Mouse (Mus musculus) c-Kit-positive CD71-positive TER-119-negative erythroid progenitor cells, embryonic 14.5 days (primary cell): ENCODE results near the gene Slc7a15.
"Not testable (repeated sequence)": the region's sequence is repeated elsewhere in the genome, so short reads cannot be mapped to it uniquely, and the experiment has no call there.

Source experiments
- DNase-seq: peaks from one replicate; pipeline ENCODE4 v3.0.0-alpha.2; 2013; ENCODE audit warnings: low read depth

Slc7a15 gene

DNA sequence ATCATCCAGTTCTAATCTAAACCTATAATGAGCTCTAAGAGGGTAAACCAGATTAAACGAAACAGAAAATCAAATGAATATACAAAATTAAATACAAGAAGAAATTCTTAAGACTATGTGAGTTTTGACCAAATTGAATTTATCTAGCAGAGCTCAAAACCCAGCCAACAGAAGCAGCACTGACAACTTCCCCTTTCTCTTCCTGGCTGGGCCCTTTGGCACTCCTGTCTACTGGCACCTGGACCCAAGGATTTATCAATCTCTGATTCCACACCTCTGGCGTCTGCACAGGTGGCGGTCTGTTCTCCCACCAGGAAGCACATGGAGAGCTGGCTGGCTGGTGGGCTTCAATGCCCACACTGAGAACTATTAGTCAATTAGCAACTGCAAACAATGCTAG lies 39.0 kb downstream of the Slc7a15 start:
- not testable (repeated sequence) for DNase-seq

DNA sequence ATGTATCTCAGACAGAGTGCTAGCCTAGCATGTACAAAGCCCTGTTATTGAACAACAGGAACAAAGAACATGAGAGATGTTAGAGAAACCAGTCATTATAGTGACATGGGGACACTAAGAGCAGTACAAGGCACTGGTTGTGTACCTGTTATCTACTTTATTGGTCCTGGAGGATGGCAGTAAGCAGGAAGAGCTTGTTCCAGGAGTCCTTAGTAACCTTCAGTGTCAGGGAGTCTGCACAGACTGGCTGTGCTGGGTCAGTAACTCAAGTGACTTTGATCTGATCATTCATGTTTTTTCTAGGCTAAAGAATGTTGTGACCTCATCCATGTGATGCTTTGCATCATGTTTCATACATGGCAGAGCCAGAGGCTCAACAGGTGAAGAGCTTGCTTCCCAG lies 42.7 kb downstream of the Slc7a15 start:
- DNase-seq = no peak

DNA sequence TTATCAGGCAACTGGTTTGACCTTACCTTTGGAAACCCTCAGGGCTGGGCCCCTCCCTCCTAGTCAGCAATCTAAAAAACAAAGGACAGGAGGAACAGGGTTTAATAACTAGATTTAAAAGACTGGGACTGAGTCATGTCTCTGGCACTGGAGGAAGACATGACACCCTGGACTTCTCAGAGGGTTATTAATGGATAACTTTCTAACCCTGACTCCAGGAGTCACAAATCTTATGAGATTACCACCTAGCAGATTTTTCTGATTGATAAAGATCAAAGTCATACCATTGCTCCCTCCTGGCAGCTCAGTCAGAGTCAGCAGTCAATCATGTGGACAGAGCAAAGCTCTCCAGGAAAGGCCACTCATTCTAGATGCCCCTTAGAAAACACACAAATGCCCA lies 43.4 kb downstream of the Slc7a15 start:
- DNase-seq = no peak

DNA sequence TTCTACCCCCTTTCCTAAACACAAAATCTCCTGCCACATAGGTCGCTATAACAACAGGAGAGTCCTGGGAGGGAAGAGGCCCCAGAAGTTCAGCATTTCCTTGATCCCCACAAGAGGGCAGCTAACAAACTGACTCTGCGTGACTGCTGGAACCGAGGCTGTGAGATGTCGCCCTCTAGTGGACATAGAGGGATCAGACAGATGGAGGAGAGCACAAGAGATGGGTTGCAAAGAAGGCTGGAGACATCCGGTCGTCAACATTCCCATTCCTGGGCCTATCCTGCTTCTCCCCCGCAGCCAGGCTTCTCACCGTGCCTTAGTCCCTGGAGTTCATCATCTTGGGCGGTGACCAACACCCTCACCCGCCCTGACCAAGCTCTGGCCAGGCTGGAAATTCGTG lies 51.5 kb downstream of the Slc7a15 start:
- peak; percentile 68 for DNase-seq

DNA sequence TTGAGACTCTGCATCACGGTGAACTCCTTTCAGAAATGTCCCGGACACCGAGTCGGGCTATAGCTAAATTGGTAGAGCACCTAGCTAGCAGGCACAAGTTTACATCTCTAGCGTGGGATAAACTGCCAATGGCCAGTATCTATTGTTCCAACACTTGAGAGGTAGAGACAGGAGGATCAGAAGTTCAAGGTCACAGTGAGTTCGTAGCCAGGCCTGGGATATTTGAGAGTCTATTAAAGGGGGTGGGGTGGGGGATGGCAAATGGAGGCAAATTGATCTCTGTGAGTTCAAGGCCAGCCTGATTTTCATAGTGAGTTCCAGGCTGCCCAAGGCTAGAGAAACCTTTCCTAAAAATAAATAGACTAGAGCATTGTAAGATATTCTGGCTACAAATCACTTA lies 52.1 kb downstream of the Slc7a15 start:
- no peak for DNase-seq

DNA sequence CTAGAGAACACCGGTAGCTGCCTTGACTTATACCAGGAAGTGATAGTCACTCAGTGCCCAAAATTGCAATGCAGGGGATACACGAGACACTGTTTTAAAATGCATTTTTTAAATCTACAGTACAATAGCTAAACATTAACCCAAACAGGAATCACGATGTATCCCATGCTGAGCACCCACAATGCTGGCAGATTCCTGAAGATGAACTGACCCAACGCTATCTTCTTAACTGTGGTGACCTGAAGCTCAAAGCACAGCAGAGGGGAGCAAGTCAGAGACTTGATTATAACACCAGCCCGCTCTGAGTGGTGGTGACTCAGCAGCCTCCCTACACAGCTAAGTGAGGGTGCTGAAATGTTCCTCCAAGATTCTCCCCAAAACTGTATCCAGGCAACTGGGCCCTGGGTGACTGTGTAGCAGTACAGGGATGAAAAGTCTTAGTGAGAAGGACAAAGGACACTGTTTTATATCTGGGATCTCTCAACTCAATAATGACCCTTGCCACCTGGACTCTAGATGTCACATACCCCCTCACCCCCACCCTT lies 53.7 kb downstream of the Slc7a15 start:
- DNase-seq = no peak

DNA sequence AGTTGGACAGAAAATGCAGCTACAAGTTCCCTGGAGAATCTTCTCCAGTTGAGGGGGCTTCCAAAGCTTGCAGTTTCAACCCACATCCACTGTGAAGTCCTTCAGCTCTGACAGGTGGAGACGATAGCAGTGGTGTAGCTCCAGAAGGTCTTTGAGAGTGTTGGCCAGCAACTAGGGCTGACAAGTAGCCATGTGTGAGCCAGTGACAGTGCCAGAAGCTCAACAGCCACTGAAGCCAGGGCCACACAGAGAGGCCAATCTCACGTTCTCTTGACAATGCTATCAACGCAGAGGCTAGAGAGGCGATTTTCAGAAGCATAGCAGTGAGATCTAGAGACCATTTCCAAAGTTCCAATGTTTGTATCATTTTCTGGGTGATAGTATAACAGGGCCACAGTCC lies 56.5 kb downstream of the Slc7a15 start:
- DNase-seq = no peak

DNA sequence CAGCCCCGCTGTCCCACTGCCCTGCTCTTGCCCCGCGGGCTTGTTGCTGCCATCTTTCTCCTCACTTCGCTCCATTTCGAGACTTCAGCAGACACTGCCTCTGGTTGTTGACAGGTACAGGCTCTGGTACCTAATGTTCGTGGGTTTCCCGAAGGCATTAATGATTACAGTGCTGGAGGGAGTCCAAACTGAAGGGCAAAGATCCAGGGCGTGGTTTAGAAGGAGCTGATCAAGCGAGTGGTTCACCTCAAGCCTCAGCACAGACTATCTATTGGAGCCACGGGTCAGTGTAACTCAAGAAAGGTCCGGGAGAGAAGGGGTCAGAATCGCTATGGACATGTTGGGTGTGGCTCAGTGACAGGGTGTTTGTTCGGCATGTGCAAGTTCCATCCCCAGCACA lies 59.4 kb downstream of the Slc7a15 start:
- no peak for DNase-seq

DNA sequence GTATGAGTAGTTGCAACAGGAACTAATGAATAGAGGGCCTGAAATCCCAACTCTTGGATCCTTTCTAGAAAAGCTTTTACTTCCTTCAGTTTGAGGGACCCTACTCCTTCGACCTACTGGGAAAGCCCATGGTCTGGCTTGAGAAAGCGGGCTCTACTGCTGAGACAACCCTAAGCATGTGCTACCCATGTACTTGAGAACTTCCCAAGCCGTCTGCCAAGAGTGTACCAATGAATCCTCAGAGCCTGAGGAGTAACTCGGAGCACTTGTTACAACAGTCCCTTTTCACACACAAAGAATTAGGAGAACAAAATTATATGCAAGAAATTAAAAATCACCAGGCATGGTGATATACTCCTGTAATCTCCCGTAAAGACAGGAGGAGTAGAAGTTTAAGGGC lies 61.6 kb downstream of the Slc7a15 start:
- no peak for DNase-seq

DNA sequence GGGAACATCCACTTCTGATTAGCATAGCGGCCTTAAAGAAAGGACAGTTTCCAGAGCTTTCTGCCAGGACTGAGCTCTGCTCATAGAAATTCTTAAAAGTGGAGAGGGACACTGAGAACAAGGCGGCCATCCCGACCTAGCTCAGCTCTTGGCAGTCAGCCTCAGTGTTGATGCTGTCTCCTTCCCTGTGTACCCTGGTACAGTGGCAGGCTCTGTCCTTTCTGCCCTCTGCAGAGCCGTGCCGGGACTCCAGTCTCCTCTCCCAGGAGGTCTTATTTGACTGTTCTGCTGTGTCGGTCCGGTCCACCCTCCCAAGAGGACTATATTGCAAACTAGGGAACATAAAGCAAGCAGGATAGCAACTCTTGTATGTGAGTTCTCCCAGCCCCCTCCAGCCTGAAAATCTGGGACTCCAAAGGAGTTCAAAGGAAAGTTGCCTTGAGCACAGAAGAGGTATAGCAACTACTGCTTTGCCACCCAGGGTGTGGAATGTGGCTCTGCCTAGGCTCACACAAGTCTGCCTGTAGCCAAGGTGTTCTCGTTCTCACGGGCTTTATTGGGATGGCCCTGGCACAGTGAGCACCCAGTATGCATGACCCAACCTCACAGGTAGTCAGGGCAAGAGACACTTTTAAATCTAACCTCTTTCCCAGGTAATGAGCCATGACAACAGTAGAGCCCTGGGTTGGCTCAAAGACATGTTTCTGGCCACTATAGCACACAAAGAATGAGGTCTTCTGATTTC lies 62.5 kb downstream of the Slc7a15 start:
- DNase-seq = no peak

DNA sequence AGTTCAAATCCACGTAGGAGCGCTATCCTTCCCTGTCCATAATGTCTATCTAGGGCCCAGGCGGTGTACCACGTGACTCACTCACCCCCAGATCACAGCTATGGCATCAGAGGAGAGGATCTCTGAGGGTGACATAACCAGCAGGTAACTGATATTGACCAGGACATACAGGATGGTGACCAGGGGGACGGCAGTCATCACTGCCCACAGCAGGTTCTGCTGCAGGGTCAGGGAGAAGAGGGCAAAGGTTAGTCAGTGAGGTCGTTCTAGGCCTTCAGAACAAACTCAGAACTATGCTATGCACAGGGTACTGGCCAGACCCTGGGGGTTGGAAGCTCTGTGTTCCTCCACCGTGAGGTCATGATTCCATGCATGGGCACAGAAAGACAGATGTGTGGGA lies 63.3 kb downstream of the Slc7a15 start:
- DNase-seq = no peak

DNA sequence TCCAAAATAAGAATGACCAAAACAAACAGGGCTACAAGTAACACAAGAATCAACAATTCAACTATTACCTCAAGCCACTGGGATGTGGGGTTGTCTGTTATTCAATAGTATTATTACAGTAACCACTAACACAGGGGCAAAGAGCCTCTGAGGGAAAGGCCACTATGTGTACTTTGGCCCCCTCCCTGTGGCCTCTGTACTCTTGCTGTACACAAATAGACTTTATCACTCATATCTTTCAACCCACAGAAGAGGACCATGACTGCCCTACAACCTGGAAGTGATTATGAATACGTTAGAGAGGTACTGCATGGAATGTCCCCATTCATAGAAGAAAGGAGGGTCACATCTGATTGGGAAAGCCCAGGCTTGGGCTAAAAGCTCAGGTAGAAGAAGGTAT lies 64.0 kb downstream of the Slc7a15 start:
- DNase-seq = no peak

DNA sequence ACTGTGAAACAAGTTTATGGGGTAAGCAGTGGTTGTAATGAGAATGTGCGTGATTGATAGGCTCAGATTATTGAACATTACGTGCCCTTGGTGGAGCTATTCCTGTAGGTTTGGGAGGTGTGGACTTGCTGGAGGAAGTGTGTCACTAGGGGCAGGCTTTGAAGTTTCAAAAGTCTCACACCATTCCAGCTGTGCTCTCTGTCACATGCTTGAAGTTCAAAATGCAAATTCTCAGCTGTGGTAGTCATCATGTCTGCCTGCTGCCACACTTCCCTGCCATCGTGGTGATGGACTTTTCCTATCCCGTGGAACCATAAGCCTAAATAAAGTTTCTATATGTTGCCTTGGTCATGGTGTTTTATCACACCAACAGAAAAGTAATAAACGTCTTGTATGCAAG lies 71.1 kb downstream of the Slc7a15 start:
- DNase-seq = no peak

DNA sequence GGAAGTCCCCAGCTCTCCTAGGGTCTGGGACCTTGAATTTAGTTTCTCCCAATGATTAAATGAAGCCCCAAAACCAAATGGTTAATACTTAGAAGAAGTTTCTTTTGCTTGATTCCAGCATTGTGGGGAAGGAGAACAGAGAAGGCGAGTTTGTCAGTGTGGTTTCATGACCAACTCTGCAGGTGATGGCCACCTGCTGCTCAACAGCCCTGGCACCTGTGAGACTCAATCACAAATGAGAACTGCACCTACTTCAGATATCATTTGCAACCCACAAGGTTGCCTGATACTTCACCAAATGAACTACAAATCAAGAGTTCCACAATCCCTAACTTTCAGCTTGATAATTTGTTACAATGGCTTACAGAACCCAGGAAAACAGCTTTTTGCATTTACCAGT lies 71.7 kb downstream of the Slc7a15 start:
- no peak for DNase-seq

DNA sequence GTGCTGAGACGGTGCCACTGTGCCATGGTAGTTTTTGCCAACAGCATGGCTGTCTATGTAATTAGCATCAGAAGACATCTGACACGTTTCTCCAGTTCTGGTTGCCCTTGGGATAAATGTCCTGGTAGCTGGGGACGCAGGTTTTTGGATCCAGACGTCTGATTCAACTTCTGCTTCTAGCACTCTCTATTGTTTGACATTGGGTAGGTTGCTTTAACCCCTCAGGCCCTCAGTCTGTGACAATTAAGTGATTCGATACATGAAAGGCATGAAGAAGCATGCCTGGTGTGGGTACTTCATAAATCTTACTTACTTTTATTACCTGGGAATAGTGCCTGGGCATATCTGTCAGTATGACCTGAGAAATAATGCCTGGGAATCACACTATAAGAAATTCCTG lies 74.8 kb downstream of the Slc7a15 start:
- no peak for DNase-seq

DNA sequence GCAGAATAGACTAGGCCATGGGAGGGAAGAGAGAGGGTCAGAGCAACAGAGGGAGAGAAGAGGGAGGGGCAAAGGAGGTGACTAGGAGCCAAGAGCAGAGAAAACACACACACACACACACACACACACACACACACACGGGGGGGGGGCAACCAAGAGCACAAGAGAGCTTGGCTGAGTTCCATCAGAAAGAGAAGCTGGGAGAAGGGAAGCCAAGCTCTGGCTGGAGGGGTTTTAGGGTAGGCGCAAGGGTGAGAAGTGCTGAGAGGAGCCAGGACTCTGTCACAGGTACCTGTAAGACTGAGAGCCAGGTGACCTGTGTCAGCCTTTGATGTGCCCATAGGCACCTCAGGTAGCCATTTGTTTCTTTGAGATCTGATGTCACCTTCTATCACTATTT lies 76.2 kb downstream of the Slc7a15 start:
- no peak for DNase-seq

DNA sequence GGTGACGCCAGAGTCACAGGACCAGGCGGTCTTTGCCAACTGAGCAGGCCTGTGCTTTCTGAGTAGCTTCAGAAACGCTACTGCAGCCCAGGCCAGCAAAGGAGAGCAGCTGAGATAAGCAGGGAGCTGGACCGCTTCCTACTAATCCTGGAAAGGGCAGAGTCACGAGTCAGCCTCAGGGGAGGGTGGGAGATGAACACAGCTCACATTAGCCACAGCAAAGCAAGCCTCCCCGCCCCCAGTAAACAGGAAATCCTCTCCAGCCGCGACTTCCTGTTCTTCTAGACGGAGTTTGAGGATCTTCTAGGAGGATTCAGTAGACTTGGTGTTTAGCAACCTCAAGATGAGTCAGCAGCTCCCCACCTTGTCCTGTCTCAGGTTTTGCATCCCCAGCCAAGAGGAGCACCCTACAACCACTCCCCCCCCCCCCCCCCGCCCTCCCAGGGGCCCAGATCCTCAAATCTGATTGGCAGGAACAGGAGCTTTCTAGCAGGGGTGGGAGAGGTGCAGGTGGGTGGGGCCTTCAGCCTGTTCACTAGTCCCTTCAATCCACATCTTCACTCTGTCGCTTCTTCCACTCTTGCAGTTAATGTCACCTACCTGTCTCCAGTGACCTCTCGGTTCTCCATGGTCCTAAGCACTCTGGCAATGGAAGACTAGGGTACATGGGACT lies 77.4 kb downstream of the Slc7a15 start:
- no peak for DNase-seq

DNA sequence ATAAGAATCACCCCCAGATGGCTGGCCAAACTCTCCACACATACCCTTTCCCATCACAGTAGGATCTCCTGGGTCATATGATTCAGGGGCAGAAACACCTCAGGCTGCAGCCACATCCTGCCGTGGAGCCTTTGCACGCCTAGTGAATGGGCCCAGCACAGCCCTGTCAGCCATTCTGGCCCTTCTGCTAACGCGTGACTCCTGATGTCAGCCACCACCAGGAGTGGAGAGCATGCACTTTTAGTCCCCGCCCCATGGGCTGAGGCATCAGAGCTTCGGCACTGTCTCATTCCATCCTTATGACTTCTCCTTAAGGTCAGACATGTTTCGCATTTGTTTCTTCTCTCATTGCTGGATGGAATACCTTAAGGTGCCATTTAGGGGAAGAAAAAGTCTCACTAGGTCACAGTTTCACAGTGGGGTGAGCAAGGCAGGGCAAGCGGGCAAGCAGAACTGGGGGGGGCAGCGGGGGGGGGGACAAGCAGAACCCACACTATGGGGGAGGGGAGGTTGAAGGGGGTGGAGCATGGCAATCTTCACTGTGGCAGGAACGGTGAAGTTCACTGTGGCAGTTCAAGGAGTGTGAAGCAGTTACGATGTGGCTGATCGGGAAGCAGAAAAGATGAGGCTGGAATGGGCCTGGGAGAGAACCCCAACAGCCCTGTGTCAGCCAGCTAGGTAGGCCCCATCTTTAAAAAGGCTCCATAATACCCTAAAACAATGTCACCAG lies 79.3 kb downstream of the Slc7a15 start:
- DNase-seq = no peak

DNA sequence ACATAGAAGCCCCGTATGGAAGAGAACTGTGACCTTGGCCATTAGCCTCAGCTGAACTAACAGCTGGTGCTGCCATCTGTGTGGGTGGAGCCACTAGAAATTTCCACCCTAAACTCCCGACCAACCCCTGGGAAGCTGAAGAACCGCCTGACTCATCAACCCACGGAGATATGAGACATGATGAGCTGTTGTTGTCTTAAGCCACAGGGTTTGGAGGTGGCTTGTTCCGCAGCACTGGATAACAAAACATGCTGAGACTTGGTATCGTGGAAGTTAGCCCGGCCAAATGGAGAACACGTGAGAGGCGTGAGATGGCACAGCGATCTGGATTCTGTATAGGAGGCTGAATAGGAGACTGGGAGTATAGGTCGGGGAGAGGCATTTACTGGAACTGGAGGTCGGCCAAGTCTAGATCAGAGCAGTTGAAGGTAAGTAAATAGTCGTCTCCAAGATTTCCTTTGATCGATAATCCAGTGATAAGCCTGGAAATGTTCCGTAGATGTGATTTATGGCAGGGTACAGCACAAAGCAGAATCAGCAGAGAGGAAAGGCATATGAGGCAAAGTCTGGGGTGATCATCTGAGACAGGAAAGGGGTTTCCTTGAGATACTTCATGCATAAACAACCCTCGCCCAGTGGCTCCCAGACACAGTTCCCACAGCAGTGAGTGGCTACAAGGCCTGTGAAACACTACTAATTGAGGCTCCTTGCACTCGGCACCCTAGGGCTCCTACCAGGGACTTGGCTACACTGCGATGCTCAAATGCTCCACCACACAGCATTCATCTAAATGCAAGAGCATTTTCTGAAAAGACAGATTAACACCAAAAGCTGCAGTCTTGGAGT lies 87.6 kb downstream of the Slc7a15 start:
- DNase-seq = no peak

DNA sequence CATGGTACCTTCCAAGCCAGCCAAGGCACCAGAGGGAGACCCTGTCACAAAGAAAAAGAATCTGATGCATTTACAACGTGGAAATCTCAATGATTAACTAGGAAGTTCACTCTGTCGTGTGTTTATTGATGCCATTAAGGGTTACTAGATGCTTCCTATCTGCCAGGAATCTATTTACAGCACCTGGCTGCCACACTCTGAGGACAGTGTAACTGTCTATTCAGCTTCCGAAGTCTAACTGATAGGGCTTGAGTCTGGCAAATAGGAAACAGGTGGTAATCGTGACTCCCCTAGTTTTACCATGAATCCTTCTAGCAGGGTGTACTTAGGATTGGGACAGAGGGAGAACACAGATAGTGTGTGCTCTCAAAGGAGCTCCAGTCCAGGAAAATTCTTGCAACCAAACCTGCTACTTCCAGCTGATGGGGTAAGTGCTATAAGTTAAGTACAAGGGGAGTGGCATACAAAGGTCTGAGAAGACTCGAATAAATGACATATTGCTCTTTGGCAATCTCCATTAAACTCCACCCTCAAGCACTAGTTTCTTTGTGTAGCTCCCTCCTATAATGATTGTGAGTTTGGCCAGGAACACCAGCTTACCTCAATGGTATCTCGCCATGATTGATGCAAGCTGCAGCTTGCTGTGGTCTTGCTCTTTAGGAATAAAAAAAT lies 88.4 kb downstream of the Slc7a15 start:
- no peak for DNase-seq

DNA sequence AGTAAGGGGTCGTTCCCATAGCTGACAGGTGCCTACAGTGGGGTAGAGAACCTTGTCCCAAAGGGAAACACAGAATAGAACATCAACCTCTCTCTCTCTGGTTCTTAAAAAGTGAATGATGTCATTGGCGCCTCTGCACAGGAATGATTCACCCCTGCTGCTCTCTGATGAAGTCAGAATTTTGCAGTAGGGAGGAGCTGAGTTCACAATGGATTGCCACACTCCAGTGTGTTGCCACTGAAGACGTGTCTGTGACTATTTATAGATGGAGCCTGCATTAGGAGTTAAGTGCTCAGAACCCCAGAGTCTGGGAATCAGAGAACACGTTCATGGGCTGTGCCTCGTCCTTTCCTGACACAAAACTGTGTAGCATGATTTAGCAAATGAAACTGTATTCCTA lies 89.2 kb downstream of the Slc7a15 start:
- DNase-seq = no peak
